Mouse (Mus musculus) embryonic fibroblast, embryonic 13.5 days (primary cell): ENCODE measurements around the gene Shld2. TPM values are rescaled to one million over a fixed set of nuclear protein-coding genes. Genes with fewer than 3 reads are reported as not detected.
"Not testable (repeated sequence)": the region's sequence is repeated elsewhere in the genome, so short reads cannot be mapped to it uniquely, and the experiment has no call there.

Source experiments
- H3K27ac ChIP-seq: 2 replicates; pipeline ENCODE4 v1.5.1; 2012; ENCODE audit warnings: low read length, control low read depth, inconsistent platforms; ENCODE audit not compliant: insufficient read depth
- H3K4me1 ChIP-seq: 2 replicates; pipeline ENCODE4 v1.6.1; 2011; ENCODE audit warnings: low read length; ENCODE audit not compliant: control insufficient read depth, insufficient read depth
- H3K4me3 ChIP-seq: 2 replicates; pipeline ENCODE4 v1.5.1; 2011; ENCODE audit warnings: mild to moderate bottlenecking, control low read depth, low read length; ENCODE audit not compliant: insufficient read depth
- CTCF ChIP-seq: IDR thresholded peaks from 2 replicates; pipeline ENCODE4 v1.5.1; 2011; ENCODE audit warnings: mild to moderate bottlenecking, control low read depth, low read length, moderate library complexity, borderline replicate concordance; ENCODE audit not compliant: insufficient read depth
- POLR2A ChIP-seq: IDR thresholded peaks from 2 replicates; pipeline ENCODE4 v1.6.1; 2011; ENCODE audit warnings: low read depth, mild to moderate bottlenecking, control low read depth, low read length, moderate library complexity
- polyA plus RNA-seq: library from polyadenylated mRNA; stranded (reverse); fragments of >200 nt; gene quantifications from 2 replicates; pipeline ENCODE4 v1.2.4, GENCODE M21; 2011; ENCODE audit warnings: low read depth; ENCODE audit not compliant: missing spikeins, insufficient read length

The Shld2 gene
- polyA plus RNA-seq, 1 experiment, result 10.1 TPM

DNA sequence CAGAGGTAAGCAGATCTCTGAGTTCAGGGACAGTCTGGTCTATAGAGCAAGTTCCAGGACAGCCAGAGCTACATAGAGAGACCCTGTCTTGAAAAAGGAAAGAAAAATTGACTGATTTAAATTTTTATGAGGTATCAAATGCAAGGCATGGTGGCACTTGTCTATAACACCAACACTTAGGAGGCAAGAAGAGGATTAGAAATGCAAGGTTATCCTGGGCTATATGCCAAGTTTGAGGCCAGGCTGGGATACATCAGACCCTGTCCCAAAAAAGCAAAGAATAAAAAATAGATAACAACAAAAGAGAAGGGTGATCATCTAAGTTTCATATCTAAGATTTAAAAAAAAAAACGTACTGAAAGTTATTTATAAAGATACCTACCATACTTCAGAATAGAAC lies 20.1 kb downstream of the Shld2 start:
- Histone ChIP-seq H3K4me1 (peaks cover 3% of the 10 kb centered on the region; the same call in 1 of the 2 replicates), H3K27ac (no peak overlapping the region), H3K4me3 (no peak overlapping the region)
- TF ChIP-seq CTCF (no peak), POLR2A (no peak)

DNA sequence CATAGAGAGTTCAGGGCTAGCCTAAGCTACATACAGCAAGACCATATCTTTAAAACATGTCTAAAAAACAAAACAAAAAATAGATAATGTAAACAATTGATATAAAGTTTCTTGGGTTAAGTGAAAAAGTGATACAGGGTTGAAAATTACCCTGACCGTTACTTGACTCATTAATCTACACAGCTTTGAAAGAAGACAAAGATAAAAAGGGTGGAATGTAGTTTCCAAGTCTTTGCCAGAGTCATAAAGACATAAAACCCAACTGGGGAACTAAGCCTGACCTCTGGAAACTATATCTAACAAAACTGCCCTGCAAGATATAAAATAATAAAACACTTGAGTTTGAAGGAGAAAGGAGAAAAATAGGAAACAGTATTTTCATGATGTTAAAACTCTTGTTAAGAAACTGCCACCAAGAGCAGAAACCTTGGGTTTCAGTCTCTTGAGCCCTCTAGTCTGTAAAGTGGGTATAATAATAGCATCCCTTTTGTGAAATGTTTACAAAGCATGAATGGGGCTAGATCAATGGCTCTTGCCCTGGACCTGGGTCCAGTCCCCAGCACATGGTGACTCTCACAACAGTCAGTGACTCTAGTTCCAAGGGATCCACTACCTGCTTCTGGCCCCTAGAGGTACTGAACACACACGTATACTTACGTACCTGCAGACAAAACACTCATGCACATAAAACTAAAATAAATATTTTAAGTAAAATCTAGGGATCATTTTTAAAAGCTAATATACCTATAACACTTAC lies 20.9 kb downstream of the Shld2 start:
- Histone ChIP-seq H3K4me3 (no peak overlapping the region), H3K27ac (no peak overlapping the region), H3K4me1 (peaks cover 4% of the 10 kb centered on the region; the same call in 1 of the 2 replicates)
- TF ChIP-seq CTCF, result no peak
- TF ChIP-seq POLR2A, result no peak

DNA sequence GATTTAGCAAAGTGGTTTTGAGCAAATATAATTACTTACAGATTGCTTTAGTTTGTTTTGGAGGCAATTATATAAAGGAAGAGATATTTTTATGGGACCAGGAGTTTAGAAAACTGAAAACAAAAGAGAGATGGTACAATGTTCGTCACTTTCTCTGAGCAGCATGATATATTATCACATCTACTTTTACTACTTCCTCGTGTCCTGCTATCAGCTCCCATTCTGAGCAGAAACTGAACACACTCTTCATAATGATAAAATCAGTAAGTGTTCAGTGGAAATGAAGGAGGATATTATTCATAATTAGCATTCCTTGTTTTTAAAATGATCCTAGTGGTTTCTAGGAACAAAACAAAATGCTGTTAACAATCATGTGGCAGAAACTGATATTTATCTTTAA lies 21.9 kb downstream of the Shld2 start:
- no peak for TF ChIP-seq CTCF
- TF ChIP-seq POLR2A, result no peak
- Histone ChIP-seq H3K27ac (no peak overlapping the region), H3K4me1 (peaks cover 4% of the 10 kb centered on the region; the same call in 1 of the 2 replicates), H3K4me3 (no peak overlapping the region)

DNA sequence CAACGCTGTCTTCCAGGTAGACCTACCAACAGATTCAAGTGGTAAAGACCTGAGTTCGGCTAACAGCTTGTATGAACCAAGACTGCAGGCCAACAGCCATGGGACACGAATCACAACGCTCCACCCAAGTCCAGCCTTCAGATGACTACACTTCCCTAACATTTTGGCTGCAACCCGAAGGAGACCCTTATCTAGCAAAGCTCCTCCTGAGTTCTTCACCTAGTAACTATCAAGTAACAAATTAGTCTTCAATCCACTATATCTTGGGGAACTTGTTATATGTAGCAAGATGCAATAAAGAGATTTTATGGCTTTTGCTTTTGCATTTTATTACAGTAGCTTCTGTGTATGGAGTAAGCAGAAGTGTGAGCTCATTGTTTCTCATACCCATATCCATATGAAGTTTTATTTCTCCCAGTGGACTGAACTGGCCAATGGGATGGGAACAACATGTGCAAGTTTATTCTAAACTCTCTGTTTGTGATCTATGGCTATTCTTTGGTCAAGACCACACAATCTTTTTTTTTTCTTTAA lies 28.5 kb downstream of the Shld2 start:
- Histone ChIP-seq H3K27ac (no peak overlapping the region), H3K4me3 (no peak overlapping the region), H3K4me1 (peaks cover 4% of the 10 kb centered on the region; the same call in 1 of the 2 replicates)
- TF ChIP-seq CTCF (no peak), POLR2A (no peak)

DNA sequence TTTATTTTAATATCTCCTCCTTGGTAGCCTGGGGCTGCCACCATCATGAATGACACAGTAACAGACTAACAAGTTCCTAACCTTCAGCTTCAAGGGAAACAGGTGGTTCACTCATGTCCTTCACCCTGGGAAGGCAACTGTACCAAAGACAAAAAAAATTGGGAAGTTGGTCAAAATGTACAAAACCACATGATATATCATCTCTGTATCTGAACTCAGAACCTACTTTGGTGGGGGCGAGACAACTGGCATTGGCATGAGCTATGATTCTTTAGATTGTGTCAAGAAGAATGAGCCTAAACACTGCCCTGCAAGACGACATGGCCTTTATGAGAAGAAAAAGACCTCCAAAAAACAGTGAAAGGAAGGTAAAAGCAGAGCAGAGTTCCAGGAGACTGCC lies 29.5 kb downstream of the Shld2 start:
- peaks cover 4% of the 10 kb centered on the region; the same call in 1 of the 2 replicates for H3K4me1 ChIP-seq
- H3K27ac ChIP-seq, result no peak overlapping the region
- H3K4me3 ChIP-seq, result no peak overlapping the region
- TF ChIP-seq CTCF (no peak), POLR2A (no peak)

DNA sequence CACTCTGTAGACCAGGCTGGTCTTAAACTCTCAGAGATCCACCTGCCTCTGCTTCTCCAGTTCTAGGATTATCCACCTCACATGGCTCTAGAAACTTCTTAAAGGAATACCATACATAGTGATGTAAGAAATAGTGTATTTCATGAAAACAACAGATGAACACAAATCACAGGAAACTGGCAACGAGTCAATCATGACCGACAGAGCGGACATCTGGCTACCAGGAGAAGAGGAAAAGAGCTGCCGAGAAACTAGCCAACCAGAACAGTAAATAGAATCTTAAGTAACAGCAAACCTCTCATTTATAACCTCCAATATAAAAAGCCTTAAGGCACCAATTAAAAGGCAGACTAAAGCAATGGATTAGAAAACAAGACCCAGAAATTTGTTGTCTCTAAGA lies 30.6 kb downstream of the Shld2 start:
- no peak overlapping the region for H3K27ac ChIP-seq
- H3K4me1 ChIP-seq, result no peaks in the 10 kb centered on the region
- no peak overlapping the region for H3K4me3 ChIP-seq
- TF ChIP-seq CTCF, result no peak

DNA sequence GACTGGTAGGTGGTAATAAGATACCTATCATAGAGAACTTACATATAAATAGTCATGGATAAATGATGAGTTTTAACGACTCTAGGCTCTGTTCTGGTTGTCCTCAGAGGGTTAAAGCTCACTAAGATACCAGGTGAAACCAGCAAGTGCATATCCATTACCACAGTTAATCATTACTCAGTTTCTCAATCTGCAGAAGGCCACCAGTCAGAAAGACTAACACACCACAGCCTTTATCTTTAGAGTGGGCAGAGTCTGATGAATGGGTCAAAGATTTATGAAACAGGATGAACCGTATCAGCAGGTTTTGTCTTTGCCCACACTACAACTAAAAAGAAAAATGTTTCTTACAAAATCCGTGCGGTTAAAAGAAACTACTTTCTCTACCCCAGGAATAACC lies 35.1 kb downstream of the Shld2 start:
- Histone ChIP-seq H3K4me1 (no peaks in the 10 kb centered on the region), H3K4me3 (no peak overlapping the region), H3K27ac (no peak overlapping the region)
- TF ChIP-seq CTCF (no peak), POLR2A (no peak)

DNA sequence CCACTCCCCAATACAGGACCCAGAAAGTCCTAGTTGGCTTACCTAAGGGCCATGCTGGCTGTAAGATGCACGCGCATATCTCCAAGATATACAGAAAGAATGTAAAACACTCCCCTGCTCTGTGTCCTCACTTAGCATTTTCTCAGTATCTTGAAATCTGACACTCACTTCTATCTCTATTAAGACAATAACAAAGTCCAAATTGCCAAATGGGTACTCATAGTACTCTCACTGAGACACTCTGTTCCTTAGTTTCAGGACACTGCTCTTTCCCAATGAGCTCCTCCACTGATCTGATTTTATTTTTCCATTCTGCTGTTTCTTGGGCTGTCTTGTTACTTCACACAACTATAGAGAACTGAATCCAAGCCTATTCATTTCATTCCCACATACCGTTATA lies 36.2 kb downstream of the Shld2 start:
- TF ChIP-seq POLR2A, result no peak
- TF ChIP-seq CTCF, result no peak

DNA sequence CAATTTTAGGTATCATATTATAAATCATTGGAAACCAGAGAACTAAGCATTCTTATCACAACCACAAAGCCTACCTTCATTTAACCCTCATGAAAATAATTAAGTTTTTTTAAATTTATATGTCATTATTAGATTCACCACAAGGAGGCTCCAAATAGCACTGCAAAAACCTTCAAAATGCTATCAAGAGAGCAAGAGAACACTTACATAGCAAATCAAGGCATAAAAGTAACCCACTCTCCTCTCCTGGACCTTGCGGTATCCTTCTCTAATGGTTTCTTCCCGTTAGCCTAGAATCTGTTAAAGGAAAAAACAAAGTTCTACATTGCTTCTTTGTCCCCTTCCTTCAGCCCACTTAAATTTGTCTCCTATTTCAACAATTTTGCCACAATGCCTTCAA lies 37.0 kb downstream of the Shld2 start:
- Histone ChIP-seq H3K27ac (no peak overlapping the region), H3K4me1 (no peaks in the 10 kb centered on the region), H3K4me3 (no peak overlapping the region)
- no peak for TF ChIP-seq CTCF
- TF ChIP-seq POLR2A, result no peak

More for the DNA sequence above, 36.2 kb downstream of the Shld2 start:
- Histone ChIP-seq H3K4me1 (no peaks in the 10 kb centered on the region), H3K27ac (no peak overlapping the region), H3K4me3 (no peak overlapping the region)

DNA sequence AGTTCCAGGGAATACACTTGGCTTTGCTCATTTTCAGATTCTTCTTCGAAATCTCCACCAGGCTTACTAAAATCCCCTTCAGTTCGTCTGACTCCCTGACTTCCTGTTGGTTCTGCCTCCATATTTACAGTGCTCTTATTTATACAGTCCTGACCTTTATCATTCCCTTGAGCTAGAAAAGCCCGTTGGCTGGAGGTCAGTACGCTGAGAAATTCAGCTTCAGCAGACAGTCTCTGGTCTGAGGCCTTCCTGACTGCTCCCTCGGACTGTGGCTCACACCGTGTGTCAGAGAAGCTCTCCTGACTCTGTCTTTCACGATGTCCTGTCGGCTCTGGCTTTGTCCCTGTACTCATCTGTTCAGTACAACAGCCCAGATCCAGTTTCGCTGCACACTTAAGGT lies 42.2 kb downstream of the Shld2 start:
- Histone ChIP-seq H3K27ac (no peak overlapping the region), H3K4me1 (no peaks in the 10 kb centered on the region), H3K4me3 (no peak overlapping the region)
- TF ChIP-seq CTCF (no peak), POLR2A (no peak)

DNA sequence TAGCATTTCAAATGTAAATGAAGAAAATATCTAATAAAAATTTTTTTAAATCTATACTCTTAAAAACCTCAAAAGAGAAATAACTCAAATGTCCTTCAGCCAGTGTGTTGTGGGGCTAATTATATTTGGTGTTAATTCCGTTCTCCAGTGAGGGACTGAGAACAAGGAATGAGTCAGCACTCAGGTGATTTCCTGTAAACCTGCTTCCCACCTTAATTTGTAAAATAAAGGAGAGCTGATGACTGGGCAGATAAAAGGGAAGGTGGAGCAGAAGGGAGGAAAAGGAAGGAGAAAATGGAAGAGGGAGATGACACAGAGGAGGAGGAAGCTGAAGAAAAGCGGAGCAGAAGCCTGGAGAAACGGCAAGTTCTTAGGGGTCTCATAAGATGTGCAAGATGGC lies 51.8 kb downstream of the Shld2 start:
- not testable (repeated sequence) for H3K4me1 ChIP-seq, H3K27ac ChIP-seq, H3K4me3 ChIP-seq
